Mouse (Mus musculus) spleen, adult 10 weeks (tissue): ENCODE results near the gene Scn4a. TPM values are rescaled to one million over a fixed set of nuclear protein-coding genes. Genes with fewer than 3 reads are reported as not detected.

Source experiments
- polyA plus RNA-seq: library from polyadenylated mRNA; stranded (reverse); fragments of 350-450 nt; fragmentation: Illumina TruSeq; extraction: RNeasy Lipid Tissue Mini Kit (QIAGEN cat#74804); gene quantifications from one replicate; pipeline ENCODE4 v1.2.3, GENCODE M21; 2015; ENCODE audit warnings: low replicate concordance; ENCODE audit not compliant: insufficient read depth

Scn4a gene
- 6.6 TPM for polyA plus RNA-seq

DNA sequence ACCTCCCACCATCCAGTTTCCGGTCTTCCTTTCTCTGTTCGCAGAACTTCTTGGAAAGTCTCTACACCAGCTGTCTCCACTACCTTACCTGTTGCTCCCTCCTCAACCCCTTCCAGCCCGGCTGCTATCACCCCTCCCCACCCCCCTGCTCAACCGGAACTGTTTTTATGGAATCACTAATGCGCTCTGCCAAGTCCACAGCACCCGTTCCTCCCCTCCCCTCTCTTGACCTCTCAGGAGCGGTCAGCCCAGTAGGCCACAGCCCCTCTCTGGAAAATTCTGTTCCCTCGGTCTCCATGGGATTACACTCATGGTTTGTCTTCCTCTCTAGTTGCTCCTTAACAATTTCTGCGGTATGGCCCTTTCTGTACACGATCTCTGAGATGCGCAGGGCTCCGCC, at the start of gene Scn4a:
TSS of gene Scn4a (minus strand) at position 101 of the 400 bp plus-strand sequence.

GRCm38 (mm10) chr11:106387791-106388216, 34.7 kb upstream of the Scn4a start, which contains the start of gene Icam2:
TSS of gene Icam2 (minus strand) at chr11:106388075.

DNA sequence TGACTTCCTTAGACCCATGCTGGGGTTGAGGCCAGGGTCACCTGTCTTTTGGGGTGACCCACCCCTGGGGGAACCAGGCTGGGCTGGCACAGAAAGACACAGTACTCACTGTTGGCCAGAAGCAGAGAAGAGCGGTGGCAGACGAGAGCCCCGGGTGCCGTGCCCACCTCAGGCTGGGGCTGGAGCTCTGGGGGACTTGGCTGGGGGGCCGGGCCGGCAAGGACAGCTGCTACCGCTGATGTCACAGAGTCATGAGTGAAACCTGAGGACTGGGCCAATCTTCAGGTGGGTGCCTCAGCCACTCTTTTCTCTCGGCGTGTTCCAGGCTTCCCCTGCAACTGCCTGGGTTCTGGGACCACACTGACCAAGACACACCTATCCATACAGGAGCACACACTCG, 12.3 kb upstream of the Scn4a start, which contains the start of gene Prr29:
TSS of gene Prr29 (plus strand) at position 107 of the 400 bp plus-strand sequence.

GRCm38 (mm10) chr11:106314333-106314812, 38.7 kb downstream of the Scn4a start, which contains the start of gene Cd79b:
TSS of gene Cd79b (minus strand) at chr11:106314762.

DNA sequence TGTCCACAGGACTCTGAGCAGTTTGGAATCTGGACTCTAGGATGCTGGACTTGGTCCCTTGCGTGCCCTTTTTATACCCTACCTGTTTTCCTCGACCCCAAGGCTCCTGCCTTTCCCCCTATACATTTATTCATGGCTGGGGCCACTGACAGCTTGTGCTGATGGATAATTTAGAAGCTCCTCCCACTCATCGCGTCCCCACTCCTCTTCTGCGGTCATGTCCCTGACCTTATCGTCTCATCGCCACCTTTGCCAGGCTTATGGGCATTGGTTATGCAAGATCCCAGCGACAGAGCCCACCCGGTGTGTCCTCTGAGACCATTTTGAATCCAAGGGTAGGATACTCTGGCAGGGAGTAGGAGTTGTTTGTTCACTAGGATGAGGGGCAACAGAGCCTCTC, 51.3 kb downstream of the Scn4a start, which contains the start of gene Gh:
TSS of gene Gh (minus strand) at position 101 of the 400 bp plus-strand sequence.

DNA sequence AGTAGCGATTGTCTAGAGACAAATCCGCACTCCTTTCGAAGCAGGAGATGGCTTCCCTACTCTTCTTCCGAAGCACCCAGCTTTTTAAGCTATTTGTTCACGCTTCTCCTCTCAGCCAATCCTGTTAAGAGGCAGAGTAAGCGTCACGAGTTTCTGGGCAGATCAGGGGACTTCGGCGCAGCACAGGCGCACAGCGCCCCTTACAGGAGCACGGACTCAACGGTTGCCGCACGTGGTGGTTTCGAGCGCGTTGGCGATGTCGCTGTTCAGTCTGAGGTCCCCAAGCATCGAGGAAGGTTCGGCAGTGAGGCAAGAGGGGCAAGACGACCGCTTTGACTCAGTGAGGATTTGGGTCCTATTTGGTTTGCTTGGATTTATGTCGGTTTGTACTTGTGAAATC, 76.6 kb downstream of the Scn4a start, which contains the start of gene Tcam1:
TSS of gene Tcam1 (plus strand) at position 219 of the 400 bp plus-strand sequence.

GRCm38 (mm10) chr11:106272644-106273310, 80.3 kb downstream of the Scn4a start, which contains the start of gene Smarcd2:
TSS of gene Smarcd2 (minus strand) at chr11:106272972.

Other genes starting within 250 kb of the Scn4a start
- gene Gm10840, start 192.4 kb downstream of the Scn4a start, polyA plus RNA-seq = not detected
- gene Limd2, start 192.4 kb downstream of the Scn4a start, polyA plus RNA-seq = 322 TPM
- 35.5 TPM for gene Strada, start 151.1 kb downstream of the Scn4a start, polyA plus RNA-seq
- 113 TPM for gene Ccdc47, start 136.9 kb downstream of the Scn4a start, polyA plus RNA-seq
- 89.4 TPM for gene Ddx42, start 136.4 kb downstream of the Scn4a start, polyA plus RNA-seq
- gene Ftsj3, start 97.2 kb downstream of the Scn4a start, polyA plus RNA-seq = 75.9 TPM
- gene Psmc5, start 97.1 kb downstream of the Scn4a start, polyA plus RNA-seq = 94.7 TPM
- gene Smarcd2, start 80.3 kb downstream of the Scn4a start, polyA plus RNA-seq = 94.5 TPM
- 0.26 TPM for gene Tcam1, start 76.6 kb downstream of the Scn4a start, polyA plus RNA-seq
- 1.0 TPM for gene Gh, start 51.4 kb downstream of the Scn4a start, polyA plus RNA-seq
- gene Cd79b, start 38.5 kb downstream of the Scn4a start, polyA plus RNA-seq = 960 TPM
- gene Prr29, start 12.2 kb upstream of the Scn4a start, polyA plus RNA-seq = 0.33 TPM
- gene Icam2, start 34.8 kb upstream of the Scn4a start, polyA plus RNA-seq = 103 TPM
- 17.4 TPM for gene Ern1, start 134.6 kb upstream of the Scn4a start, polyA plus RNA-seq